In genomic region chr11:113816971-113817548, GRCm38 (mm10) we compare ENCODE assay signal across 16 mouse cellular contexts.
DNase-seq lines count a peak whose midpoint lies in the region; ATAC-seq lines count a peak whose summit lies in the region.
"Had no signal": no experiment of that assay in that cellular context is flagged by ENCODE, and none has a peak within 500 bp of the region (broad histone marks: within the 10 kb centered on the region; RNA-seq: fewer than 3 reads in every experiment).

No protein-coding gene starts in this region.

- no peak for ATAC-seq in heart, embryonic 15.5 days (replicated peaks; ENCODE audit: insufficient number of reproducible peaks, insufficient read depth, low FRiP score, low read depth)
- ATAC-seq in heart, embryonic 11.5 days (replicated peaks; ENCODE audit: insufficient number of reproducible peaks, low FRiP score, low TSS enrichment) = no peak
- ATAC-seq in CD4-positive, CD25-positive, alpha-beta regulatory T cell, adult 4 months = no peak
- ATAC-seq: midbrain, embryonic 16.5 days had no signal

- H3K27ac ChIP-seq in heart, embryonic 15.5 days = 0 out of 2 replicates have a peak overlapping the region, but pooled peaks have one; percentile 20
- no peak overlapping the region for H3K27ac ChIP-seq in heart, embryonic 11.5 days (ENCODE audit: low read depth, low read length)
- peak overlapping the region; percentile 84 for H3K27ac ChIP-seq in macrophage
- H3K27ac ChIP-seq in hindbrain, embryonic 10.5 days = no peak overlapping the region
- H3K27ac ChIP-seq: embryonic facial prominence, embryonic 13.5 days; limb, embryonic 10.5 days; liver, embryonic 13.5 days had no signal

- no peak overlapping the region for H3K4me2 ChIP-seq in heart, embryonic 15.5 days
- no peak overlapping the region for H3K4me2 ChIP-seq in heart, embryonic 11.5 days
- H3K4me2 ChIP-seq: embryonic facial prominence, embryonic 13.5 days; liver, embryonic 13.5 days had no signal

- H3K36me3 ChIP-seq in heart, embryonic 15.5 days = no peaks in the 10 kb centered on the region
- H3K36me3 ChIP-seq in heart, embryonic 11.5 days (ENCODE audit: control insufficient read depth, insufficient read depth, low read length) = no peaks in the 10 kb centered on the region
- H3K36me3 ChIP-seq in macrophage (ENCODE audit: inconsistent target) = no peaks in the 10 kb centered on the region
- peaks cover 21% of the 10 kb centered on the region; the same call in 1 of the 2 replicates for H3K36me3 ChIP-seq in hindbrain, embryonic 10.5 days
- H3K36me3 ChIP-seq: limb, embryonic 10.5 days; liver, embryonic 13.5 days had no signal

- peak; percentile 27 for DNase-seq in Muller cell, postnatal 12 days (ENCODE audit: inconsistent ontology term)
- DNase-seq in adrenal gland, postnatal 36 days = peak; percentile 76 to 82
- DNase-seq in kidney, adult 9 months = no peak
- no peak for DNase-seq in hindbrain, embryonic 10.5 days (ENCODE audit: low spot score)
- DNase-seq: heart, postnatal 14 days; kidney, postnatal 25 days; liver, embryonic 13.5 days; lung, postnatal 36 days; thymus, adult 18-20 months had no signal

- H3K4me1 ChIP-seq in heart, embryonic 15.5 days (replicated peaks) = peaks cover 10% of the 10 kb centered on the region
- no peaks in the 10 kb centered on the region; the same call in 1 of the 2 replicates for H3K4me1 ChIP-seq in heart, embryonic 11.5 days (ENCODE audit: control insufficient read depth, insufficient read depth, low read length)
- peaks cover 15% of the 10 kb centered on the region for H3K4me1 ChIP-seq in hindbrain, embryonic 10.5 days (replicated peaks)
- H3K4me1 ChIP-seq: embryonic facial prominence, embryonic 13.5 days; limb, embryonic 10.5 days had no signal

- no peak overlapping the region for H3K4me3 ChIP-seq in heart, embryonic 15.5 days
- no peak overlapping the region for H3K4me3 ChIP-seq in heart, embryonic 11.5 days (ENCODE audit: low read depth, low read length)
- no peak overlapping the region for H3K4me3 ChIP-seq in macrophage (ENCODE audit: inconsistent target)
- no peak overlapping the region for H3K4me3 ChIP-seq in hindbrain, embryonic 10.5 days
- H3K4me3 ChIP-seq: embryonic facial prominence, embryonic 13.5 days; limb, embryonic 10.5 days; liver, embryonic 13.5 days had no signal

- WGBS in heart, embryonic 15.5 days = 55% methylated on average over 12 of the region's 12 CpGs
- 55% methylated on average over 12 of the region's 12 CpGs for WGBS in heart, embryonic 11.5 days (ENCODE audit: insufficient replicate concordance)
- 83% methylated on average over 12 of the region's 12 CpGs for WGBS in macrophage (ENCODE audit: missing documents)
- 71% methylated on average over 12 of the region's 12 CpGs for WGBS in hindbrain, embryonic 10.5 days

- no peaks in the 10 kb centered on the region for H3K79me2 ChIP-seq in macrophage (ENCODE audit: inconsistent target)

- H3K9me3 ChIP-seq in heart, embryonic 15.5 days (replicated peaks) = no peaks in the 10 kb centered on the region
- no peaks in the 10 kb centered on the region for H3K9me3 ChIP-seq in heart, embryonic 11.5 days (replicated peaks; ENCODE audit: control insufficient read depth, low read length)
- H3K9me3 ChIP-seq in hindbrain, embryonic 10.5 days = no peaks in the 10 kb centered on the region
- H3K9me3 ChIP-seq: embryonic facial prominence, embryonic 13.5 days; limb, embryonic 10.5 days; liver, embryonic 13.5 days had no signal

- H3K9ac ChIP-seq in heart, embryonic 15.5 days = no peak overlapping the region
- no peak overlapping the region for H3K9ac ChIP-seq in heart, embryonic 11.5 days (ENCODE audit: low read depth, low read length)
- H3K9ac ChIP-seq: embryonic facial prominence, embryonic 13.5 days; liver, embryonic 13.5 days had no signal

- H3K27me3 ChIP-seq in heart, embryonic 15.5 days = no peaks in the 10 kb centered on the region
- H3K27me3 ChIP-seq in heart, embryonic 11.5 days (ENCODE audit: control insufficient read depth, insufficient read depth, low read length) = no peaks in the 10 kb centered on the region
- peaks cover 5% of the 10 kb centered on the region; the same call in 1 of the 2 replicates for H3K27me3 ChIP-seq in hindbrain, embryonic 10.5 days (ENCODE audit: insufficient read depth, poor library complexity, severe bottlenecking)
- H3K27me3 ChIP-seq: embryonic facial prominence, embryonic 13.5 days had no signal

Comparison
In these comparisons a context has a peak if more than half of its experiments do, and no peak if none do; other contexts are left out.
1. H3K27ac ChIP-seq: peak in heart, embryonic 15.5 days (single experiment) and macrophage (single experiment); none in heart, embryonic 11.5 days (single experiment) and hindbrain, embryonic 10.5 days (single experiment).
2. DNase-seq: peak in Muller cell, postnatal 12 days (single experiment) and adrenal gland, postnatal 36 days (2 of 2); none in kidney, adult 9 months (single experiment) and hindbrain, embryonic 10.5 days (single experiment).